Mouse (Mus musculus): ENCODE results near the gene Ddx27.

DNA sequence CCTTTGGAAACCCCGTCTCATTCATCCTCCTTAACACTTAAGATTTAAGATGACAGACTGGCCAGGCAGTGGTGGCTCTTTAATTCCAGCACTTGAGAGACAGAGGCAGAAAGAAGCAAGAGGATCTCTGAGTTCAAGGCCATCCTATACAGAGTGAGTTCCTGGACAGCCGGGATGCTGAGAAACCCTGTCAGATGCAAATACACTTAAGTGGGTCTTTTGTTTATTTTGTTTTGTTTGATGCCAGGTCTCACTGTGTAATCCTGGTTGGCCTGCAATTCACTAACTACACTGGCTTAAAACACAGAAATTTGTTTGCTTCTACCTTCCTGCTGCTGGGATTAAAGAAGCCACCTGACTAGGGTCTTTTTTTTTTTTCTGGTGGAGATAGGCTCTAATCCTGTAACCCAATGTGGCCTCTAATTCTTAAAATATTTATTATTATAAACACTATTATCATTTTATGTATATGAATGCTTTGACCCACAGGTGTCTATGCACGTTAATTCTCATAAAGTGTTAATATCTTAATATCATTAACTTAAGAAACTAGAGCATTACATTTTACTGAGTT lies 43.9 kb downstream of the Ddx27 start:
- no peak for TF ChIP-seq CTCF (conservative IDR thresholded peaks at IDR 0.05; ENCODE audit: insufficient read depth, insufficient read length, low read depth, low read length)
- no peak for TF ChIP-seq POLR2A (IDR thresholded peaks at IDR 0.05; ENCODE audit: low read depth, low read length)

All from kidney, adult 2 months (tissue).